Mouse (Mus musculus) spleen, adult 10 weeks (tissue): Measurements from ENCODE around the gene Olfr370. TPM values are rescaled to one million over a fixed set of nuclear protein-coding genes. Genes with fewer than 3 reads are reported as not detected.

Experiments
- polyA plus RNA-seq: library from polyadenylated mRNA; stranded (reverse); fragments of 350-450 nt; fragmentation: Illumina TruSeq; extraction: RNeasy Lipid Tissue Mini Kit (QIAGEN cat#74804); gene quantifications from one replicate; pipeline ENCODE4 v1.2.3, GENCODE M21; 2015; ENCODE audit warnings: low replicate concordance; ENCODE audit not compliant: insufficient read depth

Olfr370 gene
- not detected for polyA plus RNA-seq

GRCm38 (mm10) chr8:83535736-83536135 lies at the start of gene Olfr370:
Olfr370 (plus strand) TSS chr8:83535780.

GRCm38 (mm10) chr8:83566469-83567395 lies 31.2 kb downstream of the Olfr370 start, which contains the start of gene Ndufb7:
Ndufb7 (plus strand) TSS chr8:83566671.

Other genes with a start within 250 kb of the Olfr370 start
- not detected for gene Ucp1, start 245.4 kb upstream of the Olfr370 start, polyA plus RNA-seq
- 25.2 TPM for gene Elmod2, start 203.3 kb upstream of the Olfr370 start, polyA plus RNA-seq
- gene Mgat4d, start 187.3 kb upstream of the Olfr370 start, polyA plus RNA-seq = not detected
- 0.15 TPM for gene Clgn, start 145.9 kb upstream of the Olfr370 start, polyA plus RNA-seq
- 65.2 TPM for gene Scoc, start 77.4 kb upstream of the Olfr370 start, polyA plus RNA-seq
- gene Ndufb7, start 30.9 kb downstream of the Olfr370 start, polyA plus RNA-seq = 15.3 TPM
- gene Tecr, start 72.2 kb downstream of the Olfr370 start, polyA plus RNA-seq = 132 TPM
- 32.8 TPM for gene Dnajb1, start 72.4 kb downstream of the Olfr370 start, polyA plus RNA-seq
- gene Gipc1, start 116.9 kb downstream of the Olfr370 start, polyA plus RNA-seq = 4.3 TPM
- gene Ptger1, start 130.9 kb downstream of the Olfr370 start, polyA plus RNA-seq = 0.90 TPM
- 105 TPM for gene Pkn1, start 163.4 kb downstream of the Olfr370 start, polyA plus RNA-seq
- 70.5 TPM for gene Ddx39, start 179.4 kb downstream of the Olfr370 start, polyA plus RNA-seq
- 248 TPM for gene Adgre5, start 205.5 kb downstream of the Olfr370 start, polyA plus RNA-seq